Mouse (Mus musculus) thymus, adult 2 months (tissue): Measurements from ENCODE around the gene Klrg1.

Experiments used
- CTCF ChIP-seq: fragments of 200-500 bp; IDR thresholded peaks from 2 replicates; pipeline ENCODE4 v1.5.1; 2012; ENCODE audit warnings: mild to moderate bottlenecking, control low read depth, low read length, moderate library complexity, borderline replicate concordance; ENCODE audit not compliant: control insufficient read depth, poor library complexity, insufficient read depth; ENCODE audit errors: extremely low read depth
- POLR2A ChIP-seq: fragments of 200-500 bp; IDR thresholded peaks from 2 replicates; pipeline ENCODE4 v1.6.1; 2012; ENCODE audit warnings: mild to moderate bottlenecking, low read length, control low read depth, moderate library complexity; ENCODE audit not compliant: control insufficient read depth, poor library complexity, insufficient read depth; ENCODE audit errors: extremely low read depth

DNA sequence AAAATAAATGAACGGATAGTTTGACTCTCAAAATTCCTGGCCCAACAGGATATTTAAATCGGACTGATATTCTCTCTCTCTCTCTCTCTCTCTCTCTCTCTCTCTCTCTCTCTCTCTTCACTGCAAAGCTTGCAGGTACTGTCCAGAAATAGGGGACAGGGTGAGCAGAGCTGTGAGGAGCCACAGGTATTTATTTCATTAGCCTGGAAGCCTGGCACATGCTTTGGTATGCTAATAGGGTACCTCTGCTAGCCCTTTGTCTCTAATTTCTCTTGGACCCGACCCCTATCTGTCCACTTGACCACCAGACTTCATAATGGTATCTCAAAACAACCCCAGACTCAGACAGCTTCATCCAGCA, 14.2 kb upstream of the Klrg1 start:
- TF ChIP-seq CTCF = no peak
- TF ChIP-seq POLR2A = no peak
